Mouse (Mus musculus): ENCODE results near the gene Cfap100.

DNA sequence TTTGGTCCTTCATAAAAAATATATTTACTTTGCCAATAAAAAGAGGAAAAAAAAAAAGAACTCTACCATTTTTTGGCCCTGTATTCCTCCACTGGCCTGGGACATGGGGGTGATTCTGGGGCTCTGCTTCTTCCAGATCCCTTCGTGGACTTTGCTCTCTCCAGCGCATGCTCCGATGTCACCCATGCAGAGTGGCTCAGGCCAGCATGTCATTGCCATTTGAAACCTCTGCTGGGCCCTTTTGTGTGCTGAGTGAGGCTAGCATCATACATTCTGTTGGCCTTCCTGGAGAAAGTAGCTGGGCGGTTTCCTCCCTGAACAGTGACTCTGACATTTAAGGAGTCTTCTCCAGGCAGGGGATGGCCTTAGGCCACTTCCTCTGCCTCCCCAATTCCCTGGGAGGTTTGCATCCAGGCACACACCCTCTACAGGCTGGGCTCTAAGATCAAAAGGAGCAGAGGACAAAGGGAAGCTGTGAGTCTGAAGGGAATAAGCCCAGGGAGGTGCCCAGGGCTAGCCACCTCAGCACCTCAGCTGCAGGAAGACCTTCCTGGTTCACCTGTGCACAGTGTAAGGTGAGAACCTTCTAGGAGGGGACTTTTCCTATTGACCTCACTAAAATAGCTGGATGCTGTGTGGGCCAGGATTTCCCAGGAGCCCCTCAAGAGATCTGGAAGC is 46.7 kb upstream of the Cfap100 start:
- TF ChIP-seq CTCF (IDR thresholded peaks at IDR 0.05; ENCODE audit: extremely low read depth, insufficient read depth, insufficient read length, insufficient replicate concordance): no peak
- no peak for TF ChIP-seq POLR2A (IDR thresholded peaks at IDR 0.05; ENCODE audit: low read depth, low read length)

Measured in spleen, adult 2 months (tissue).